In the genomic region with DNA sequence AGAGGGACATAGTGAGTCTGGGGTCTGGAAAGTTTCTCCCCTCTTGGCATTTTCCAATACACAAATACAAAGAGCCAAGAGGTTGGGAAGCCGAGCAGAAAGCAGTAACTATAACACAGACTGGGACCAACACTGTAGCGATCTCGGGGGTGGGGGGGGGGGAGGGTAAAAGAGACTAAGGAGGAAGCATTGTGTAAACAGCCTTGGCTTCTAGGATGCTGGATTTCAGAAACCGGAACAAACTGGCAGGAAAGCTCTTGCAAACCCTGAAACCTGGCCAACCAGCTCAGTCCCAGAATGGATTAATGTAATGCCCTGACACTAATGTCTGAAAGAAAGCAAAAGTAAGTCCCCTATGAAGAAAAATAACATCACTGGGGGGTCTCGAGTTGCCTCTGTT, we compare ENCODE assay signal across 19 mouse cellular contexts. TPM values are rescaled to one million over a fixed set of nuclear protein-coding genes. Genes with fewer than 3 reads are reported as not detected.
DNase-seq lines count a peak whose midpoint lies in the region; ATAC-seq and TF ChIP-seq lines count a peak whose summit lies in the region.
"Had no signal": no experiment of that assay in that cellular context is flagged by ENCODE, and none has a peak within 500 bp of the region (broad histone marks: within the 10 kb centered on the region; RNA-seq: fewer than 3 reads in every experiment).

No protein-coding gene starts in this region.

- DNase-seq in gastrocnemius, adult 2 months, result no peak
- DNase-seq in gastrocnemius, postnatal 36 days, result no peak
- DNase-seq in midbrain, postnatal 0 days (ENCODE audit: low spot score), result no peak
- DNase-seq in lung, embryonic 14.5 days, result peak; percentile 67
- DNase-seq in lung, postnatal 4 days, result peak; percentile 18 to 35
- DNase-seq in liver, postnatal 0 days, result no peak
- no peak for DNase-seq in testis, postnatal 10 days (ENCODE audit: low spot score)
- DNase-seq: cerebellum, adult 9-10 months; heart, postnatal 10 days; liver; thymus, postnatal 4 days had no signal

- ATAC-seq in midbrain, postnatal 0 days (ENCODE audit: low FRiP score), result 0 out of 2 replicates have a peak, but pooled peaks have one; percentile 38
- ATAC-seq in midbrain, embryonic 13.5 days, result no peak
- ATAC-seq in lung, embryonic 14.5 days (ENCODE audit: insufficient read depth), result peak; percentile 76; the same call in 1 of the 2 replicates
- ATAC-seq in liver, postnatal 0 days, result no peak
- ATAC-seq: Patski had no signal

- H3K9ac ChIP-seq in midbrain, postnatal 0 days (replicated peaks; ENCODE audit: low read length, poor library complexity, severe bottlenecking), result no peak overlapping the region
- no peak overlapping the region for H3K9ac ChIP-seq in midbrain, embryonic 13.5 days (replicated peaks)
- H3K9ac ChIP-seq in lung, embryonic 14.5 days, result no peak overlapping the region
- no peak overlapping the region for H3K9ac ChIP-seq in liver, postnatal 0 days (replicated peaks)
- H3K9ac ChIP-seq: hindbrain, embryonic 13.5 days; midbrain, embryonic 12.5 days had no signal

- no peak overlapping the region for H3K4me3 ChIP-seq in gastrocnemius, adult 2 months
- no peak overlapping the region for H3K4me3 ChIP-seq in midbrain, postnatal 0 days (ENCODE audit: low read depth, low read length)
- no peak overlapping the region for H3K4me3 ChIP-seq in midbrain, embryonic 13.5 days (replicated peaks)
- no peak overlapping the region for H3K4me3 ChIP-seq in lung, embryonic 14.5 days (ENCODE audit: low read depth, low read length)
- H3K4me3 ChIP-seq in liver, postnatal 0 days (ENCODE audit: low read depth, low read length), result no peak overlapping the region
- H3K4me3 ChIP-seq: heart, embryonic 10.5 days; hindbrain, embryonic 13.5 days; midbrain, embryonic 12.5 days; myocyte had no signal

- intact Hi-C loops in gastrocnemius, adult 2 months (cut with DNase I), result no loop called here
- intact Hi-C loops in gastrocnemius, postnatal 36 days (cut with DNase I), result no loop called here

- 65% methylated on average over 5 of the region's 5 CpGs for WGBS in midbrain, postnatal 0 days
- WGBS in midbrain, embryonic 13.5 days, result 77% methylated on average over 5 of the region's 5 CpGs
- 37% methylated on average over 5 of the region's 5 CpGs for WGBS in lung, embryonic 14.5 days
- WGBS in liver, postnatal 0 days (ENCODE audit: insufficient replicate concordance), result 63% methylated on average over 5 of the region's 5 CpGs

- no peak for TF ChIP-seq CTCF in gastrocnemius, adult 2 months (IDR thresholded peaks at IDR 0.05)
- TF ChIP-seq CTCF in midbrain, postnatal 0 days (IDR thresholded peaks at IDR 0.05), result no peak
- TF ChIP-seq CTCF in lung, embryonic 14.5 days (IDR thresholded peaks at IDR 0.05; ENCODE audit: low read depth), result no peak
- no peak for TF ChIP-seq CTCF in liver, postnatal 0 days (IDR thresholded peaks at IDR 0.05; ENCODE audit: low read depth)

- peak overlapping the region; percentile 31; the same call in 1 of the 2 replicates for H3K27ac ChIP-seq in gastrocnemius, adult 2 months
- no peak overlapping the region for H3K27ac ChIP-seq in midbrain, postnatal 0 days (ENCODE audit: low read depth, low read length)
- no peak overlapping the region for H3K27ac ChIP-seq in midbrain, embryonic 13.5 days
- no peak overlapping the region for H3K27ac ChIP-seq in lung, embryonic 14.5 days (ENCODE audit: low read depth)
- H3K27ac ChIP-seq in liver, postnatal 0 days (ENCODE audit: low read depth), result no peak overlapping the region
- H3K27ac ChIP-seq: heart, embryonic 10.5 days; hindbrain, embryonic 13.5 days; kidney, postnatal 0 days; macrophage; midbrain, embryonic 12.5 days had no signal

- no peaks in the 10 kb centered on the region for H3K36me3 ChIP-seq in midbrain, postnatal 0 days (ENCODE audit: insufficient read depth, low read length)
- H3K36me3 ChIP-seq in midbrain, embryonic 13.5 days, result no peaks in the 10 kb centered on the region
- no peaks in the 10 kb centered on the region for H3K36me3 ChIP-seq in lung, embryonic 14.5 days (ENCODE audit: insufficient read depth)
- H3K36me3 ChIP-seq in liver, postnatal 0 days (replicated peaks; ENCODE audit: insufficient read depth, low read length), result no peaks in the 10 kb centered on the region
- H3K36me3 ChIP-seq: heart, embryonic 10.5 days; hindbrain, embryonic 13.5 days; midbrain, embryonic 12.5 days had no signal

- no peaks in the 10 kb centered on the region for H3K27me3 ChIP-seq in midbrain, postnatal 0 days (ENCODE audit: insufficient read depth, low read length)
- no peaks in the 10 kb centered on the region for H3K27me3 ChIP-seq in midbrain, embryonic 13.5 days
- H3K27me3 ChIP-seq in lung, embryonic 14.5 days (ENCODE audit: insufficient read depth, low read length), result no peaks in the 10 kb centered on the region
- H3K27me3 ChIP-seq in liver, postnatal 0 days (ENCODE audit: insufficient read depth, low read length), result no peaks in the 10 kb centered on the region
- H3K27me3 ChIP-seq: hindbrain, embryonic 13.5 days; midbrain, embryonic 12.5 days had no signal

- no peaks in the 10 kb centered on the region for H3K9me3 ChIP-seq in midbrain, postnatal 0 days (ENCODE audit: low read length)
- H3K9me3 ChIP-seq in midbrain, embryonic 13.5 days, result no peaks in the 10 kb centered on the region
- H3K9me3 ChIP-seq in lung, embryonic 14.5 days (ENCODE audit: low read depth, low read length), result no peaks in the 10 kb centered on the region
- no peaks in the 10 kb centered on the region for H3K9me3 ChIP-seq in liver, postnatal 0 days (ENCODE audit: low read length)
- H3K9me3 ChIP-seq: heart, embryonic 10.5 days; hindbrain, embryonic 13.5 days; midbrain, embryonic 12.5 days had no signal

- H3K4me1 ChIP-seq in midbrain, postnatal 0 days (ENCODE audit: insufficient read depth, low read length), result no peaks in the 10 kb centered on the region
- no peaks in the 10 kb centered on the region for H3K4me1 ChIP-seq in midbrain, embryonic 13.5 days (replicated peaks)
- H3K4me1 ChIP-seq in lung, embryonic 14.5 days (ENCODE audit: insufficient read depth), result no peaks in the 10 kb centered on the region
- no peaks in the 10 kb centered on the region for H3K4me1 ChIP-seq in liver, postnatal 0 days (ENCODE audit: insufficient read depth)
- H3K4me1 ChIP-seq: heart, embryonic 10.5 days; hindbrain, embryonic 13.5 days; midbrain, embryonic 12.5 days had no signal

- no peak overlapping the region for H3K4me2 ChIP-seq in midbrain, postnatal 0 days (ENCODE audit: low read depth, low read length, poor library complexity, severe bottlenecking)
- H3K4me2 ChIP-seq in midbrain, embryonic 13.5 days (replicated peaks), result no peak overlapping the region
- H3K4me2 ChIP-seq in lung, embryonic 14.5 days, result no peak overlapping the region
- H3K4me2 ChIP-seq in liver, postnatal 0 days (ENCODE audit: low read depth, low read length), result no peak overlapping the region
- H3K4me2 ChIP-seq: hindbrain, embryonic 13.5 days; midbrain, embryonic 12.5 days had no signal

- no peak for TF ChIP-seq EP300 in liver, postnatal 0 days (IDR thresholded peaks at IDR 0.05; ENCODE audit: low read depth)

RNA-seq across cellular contexts. Expression of a gene that starts 11.8 kb away (rescaled TPM):
- 1 to 10 TPM; 5.0 to 6.2 TPM for total RNA-seq in gastrocnemius, adult 2 months (2021)
- total RNA-seq in gastrocnemius, postnatal 36 days (2021), result 1 to 10 TPM; 3.0 to 4.5 TPM
- 103 and 105 TPM in 2 replicates for total RNA-seq in midbrain, postnatal 0 days (2014; rRNA removed)
- polyA plus RNA-seq in midbrain, postnatal 0 days (2015; fragmentation: Nextera tagmentation; extraction: Ambion mirVana), result 14.9 and 16.7 TPM in 2 replicates
- 1.8 and 2.2 TPM in 2 replicates for polyA plus RNA-seq in midbrain, embryonic 13.5 days (2015; fragmentation: Nextera tagmentation; extraction: Ambion mirVana)
- polyA plus RNA-seq in lung, embryonic 14.5 days (2014; fragmentation: Nextera tagmentation; extraction: Ambion mirVana), result 0.09 TPM in 1 of 2 replicates, not detected in the other
- 0.05 TPM in 2 replicates for polyA plus RNA-seq in liver, postnatal 0 days (2015; fragmentation: Nextera tagmentation; extraction: Ambion mirVana)
- polyA plus RNA-seq: macrophage had no signal

Comparison
In these comparisons a context has a peak if more than half of its experiments do, and no peak if none do; other contexts are left out.
1. ATAC-seq: peak in midbrain, postnatal 0 days (single experiment) and lung, embryonic 14.5 days (single experiment); none in midbrain, embryonic 13.5 days (single experiment) and liver, postnatal 0 days (single experiment).
2. DNase-seq: peak in lung, embryonic 14.5 days (single experiment) and lung, postnatal 4 days (2 of 2); none in gastrocnemius, adult 2 months (single experiment), gastrocnemius, postnatal 36 days (0 of 2), midbrain, postnatal 0 days (single experiment), liver, postnatal 0 days (single experiment) and testis, postnatal 10 days (single experiment).